Mouse (Mus musculus) midbrain, embryonic 13.5 days (tissue): ENCODE results near the gene Banf2. TPM values are rescaled to one million over a fixed set of nuclear protein-coding genes. Genes with fewer than 3 reads are reported as not detected.
A peak's percentile ranks its signal among the peaks of the same experiment; 100 is the strongest.

ENCODE experiments used
- ATAC-seq: fragments of 200-750 bp; cut with Nextera tagmentation; 2 replicates; pipeline ENCODE4 v1.8.0; 2017; ENCODE audit warnings: mild to moderate bottlenecking, moderate TSS enrichment, moderate library complexity
- H3K27ac ChIP-seq: fragments of 300-500 bp; sonication (generic); 2 replicates; pipeline ENCODE4 v1.5.1; 2015; ENCODE audit warnings: inconsistent platforms, mild to moderate bottlenecking, moderate library complexity
- H3K27me3 ChIP-seq: fragments of 300-500 bp; sonication (generic); 2 replicates; pipeline ENCODE4 v1.6.1; 2015; ENCODE audit warnings: mild to moderate bottlenecking, inconsistent platforms
- H3K36me3 ChIP-seq: fragments of 300-500 bp; sonication (generic); 2 replicates; pipeline ENCODE4 v1.6.1; 2015; ENCODE audit warnings: mild to moderate bottlenecking, inconsistent platforms
- H3K4me1 ChIP-seq: fragments of 300-500 bp; sonication (generic); replicated peaks from 2 replicates; pipeline ENCODE4 v1.6.1; 2015; ENCODE audit warnings: inconsistent platforms
- H3K4me2 ChIP-seq: fragments of 300-500 bp; sonication (generic); replicated peaks from 2 replicates; pipeline ENCODE4 v1.6.1; 2015; ENCODE audit warnings: moderate library complexity, mild to moderate bottlenecking, inconsistent platforms
- H3K4me3 ChIP-seq: fragments of 300-500 bp; sonication (generic); replicated peaks from 2 replicates; pipeline ENCODE4 v1.5.1; 2015; ENCODE audit warnings: mild to moderate bottlenecking, inconsistent platforms
- H3K9ac ChIP-seq: fragments of 300-500 bp; sonication (generic); replicated peaks from 2 replicates; pipeline ENCODE4 v1.6.1; 2015; ENCODE audit warnings: mild to moderate bottlenecking, inconsistent platforms
- H3K9me3 ChIP-seq: fragments of 300-500 bp; sonication (generic); 2 replicates; pipeline ENCODE4 v1.6.1; 2016; ENCODE audit warnings: mild to moderate bottlenecking, inconsistent platforms
- WGBS: fragments of 180-500 bp; shearing (Covaris S2); methylation state at CpG from one replicate; pipeline ENCODE4 v1.1.7; 2015; 5-methylcytosine and 5-hydroxymethylcytosine counted together
- polyA plus RNA-seq: library from polyadenylated mRNA; unstranded; fragments of >200 nt; fragmentation: Nextera tagmentation; extraction: Ambion mirVana; gene quantifications from 2 replicates; pipeline ENCODE4 v1.2.1, GENCODE M21; 2015

Banf2 gene
- polyA plus RNA-seq, 1 experiment from 2014 or later: not detected

DNA sequence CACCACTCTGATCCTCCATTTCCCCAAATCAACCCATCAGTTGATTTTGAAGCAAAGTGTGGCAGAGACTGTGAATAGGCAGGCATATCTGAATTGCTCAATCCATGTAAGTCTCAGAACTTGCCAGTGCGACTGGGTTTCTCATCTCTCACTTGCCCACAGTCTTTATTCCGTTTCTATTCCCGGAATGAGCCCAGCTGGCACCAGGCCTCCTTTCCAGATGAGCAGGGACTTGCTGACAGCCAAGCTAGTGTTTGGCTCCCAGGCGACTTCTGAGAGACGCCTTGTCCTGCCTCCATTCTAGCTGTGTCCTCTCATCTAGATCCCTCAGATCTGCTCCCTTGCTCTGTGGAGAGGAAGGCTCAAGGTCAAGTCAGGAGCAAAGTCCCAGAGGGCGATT, 11.9 kb downstream of the Banf2 start:
- H3K36me3 ChIP-seq: peaks cover 3% of the 10 kb centered on the region; the same call in 1 of the 2 replicates
- H3K4me2 ChIP-seq: no peak overlapping the region
- no peaks in the 10 kb centered on the region for H3K27me3 ChIP-seq
- H3K9ac ChIP-seq: no peak overlapping the region
- 91% methylated on average over 6 of the region's 6 CpGs for WGBS
- ATAC-seq: no peak
- peaks cover 12% of the 10 kb centered on the region; the same call in 1 of the 2 replicates for H3K9me3 ChIP-seq
- no peak overlapping the region for H3K4me3 ChIP-seq
- 0 out of 2 replicates have a peak, but pooled peaks cover 6% of the 10 kb centered on the region for H3K4me1 ChIP-seq
- H3K27ac ChIP-seq: no peak overlapping the region

- Histone ChIP-seq H3K27me3 (no peaks in the 10 kb centered on the region), H3K9ac (no peak overlapping the region; the same call in 1 of the 2 replicates), H3K4me3 (no peak overlapping the region), H3K4me2 (no peak overlapping the region), H3K27ac (no peak overlapping the region), H3K9me3 (peaks cover 12% of the 10 kb centered on the region; the same call in 1 of the 2 replicates), H3K36me3 (peaks cover 3% of the 10 kb centered on the region; the same call in 1 of the 2 replicates), H3K4me1 (0 out of 2 replicates have a peak, but pooled peaks cover 6% of the 10 kb centered on the region)
- ATAC-seq: no peak
- 69% methylated on average over 5 of the region's 5 CpGs for WGBS
These were observed 13.1 kb downstream of the Banf2 start for GRCm38 (mm10) chr2:144045756-144046560.

DNA sequence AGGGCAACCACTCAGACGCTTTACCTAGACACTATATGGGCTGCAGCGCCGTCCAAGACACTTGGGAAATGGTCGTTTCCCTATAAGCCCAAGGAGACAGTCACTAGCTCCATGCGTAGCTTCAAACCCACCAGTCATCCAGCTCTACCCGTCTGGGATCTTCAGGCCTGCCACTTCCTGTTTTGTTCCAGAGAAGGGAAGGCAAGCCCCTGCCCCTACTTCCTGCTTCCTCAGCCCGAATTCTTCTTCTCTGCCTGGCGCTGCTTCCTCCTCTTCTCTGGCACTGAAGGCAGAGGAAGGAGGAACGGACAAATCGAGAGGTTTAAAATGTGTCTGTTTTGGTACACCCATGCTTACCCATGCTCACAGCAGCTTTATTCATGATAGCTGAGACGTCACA, 14.1 kb downstream of the Banf2 start:
- WGBS: 85% methylated on average over 11 of the region's 11 CpGs
- H3K36me3 ChIP-seq: peaks cover 3% of the 10 kb centered on the region; the same call in 1 of the 2 replicates
- ATAC-seq: no peak
- H3K27ac ChIP-seq: no peak overlapping the region
- no peak overlapping the region for H3K4me2 ChIP-seq
- H3K9me3 ChIP-seq: peaks cover 12% of the 10 kb centered on the region; the same call in 1 of the 2 replicates
- H3K27me3 ChIP-seq: no peaks in the 10 kb centered on the region
- no peak overlapping the region; the same call in 1 of the 2 replicates for H3K9ac ChIP-seq
- 0 out of 2 replicates have a peak, but pooled peaks cover 6% of the 10 kb centered on the region for H3K4me1 ChIP-seq
- no peak overlapping the region for H3K4me3 ChIP-seq

- no peak for ATAC-seq
- 86% methylated on average over 8 of the region's 8 CpGs for WGBS
These were observed 17.4 kb downstream of the Banf2 start for GRCm38 (mm10) chr2:144050146-144050680.

GRCm38 (mm10) chr2:144050861-144051260, 18.0 kb downstream of the Banf2 start:
- Histone ChIP-seq H3K27ac (no peak overlapping the region), H3K27me3 (no peaks in the 10 kb centered on the region), H3K36me3 (no peaks in the 10 kb centered on the region), H3K4me2 (no peak overlapping the region), H3K9me3 (no peaks in the 10 kb centered on the region), H3K4me3 (no peak overlapping the region), H3K9ac (no peak overlapping the region), H3K4me1 (0 out of 2 replicates have a peak, but pooled peaks cover 6% of the 10 kb centered on the region)
- WGBS: 91% methylated on average over 6 of the region's 6 CpGs
- ATAC-seq: no peak

More at GRCm38 (mm10) chr2:144050146-144050680, 17.4 kb downstream of the Banf2 start:
- no peak overlapping the region for H3K27ac ChIP-seq
- H3K4me2 ChIP-seq: no peak overlapping the region
- H3K36me3 ChIP-seq: no peaks in the 10 kb centered on the region
- no peak overlapping the region for H3K9ac ChIP-seq
- 0 out of 2 replicates have a peak, but pooled peaks cover 6% of the 10 kb centered on the region for H3K4me1 ChIP-seq
- H3K4me3 ChIP-seq: no peak overlapping the region
- H3K9me3 ChIP-seq: no peaks in the 10 kb centered on the region
- no peaks in the 10 kb centered on the region for H3K27me3 ChIP-seq

DNA sequence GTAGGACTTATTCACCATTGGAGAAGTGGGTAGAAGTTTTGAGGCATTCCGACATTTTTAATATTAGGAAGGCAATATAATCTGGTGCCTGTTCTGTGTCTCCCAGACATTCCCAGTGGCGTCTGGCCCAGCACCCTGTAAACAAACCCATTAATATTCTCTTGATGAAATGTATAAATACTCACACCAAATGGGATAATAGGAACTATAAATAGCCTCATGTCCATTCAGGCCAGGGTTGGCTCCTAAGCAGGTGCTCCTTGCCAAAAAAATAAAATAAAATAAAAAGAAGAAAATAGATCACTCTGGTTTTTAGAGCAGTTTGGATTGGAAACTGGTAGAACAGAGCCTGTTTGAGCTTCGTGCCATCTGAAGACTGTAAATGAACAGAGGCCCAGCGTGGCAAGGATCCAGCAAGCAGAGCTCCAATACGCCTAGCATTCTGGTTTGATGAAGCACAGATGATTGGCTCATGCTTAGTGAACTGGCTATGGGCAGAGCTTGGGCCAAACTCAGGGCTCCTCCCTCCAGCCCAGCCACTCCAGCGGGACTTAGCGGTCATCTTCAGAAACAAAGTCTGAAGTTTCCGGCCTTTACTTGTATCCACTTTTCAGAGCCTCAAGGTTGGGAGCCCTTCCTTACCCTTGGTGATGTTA, 19.7 kb downstream of the Banf2 start:
- Histone ChIP-seq H3K4me1 (no peaks in the 10 kb centered on the region), H3K27ac (no peak overlapping the region), H3K36me3 (no peaks in the 10 kb centered on the region), H3K9ac (no peak overlapping the region), H3K4me2 (no peak overlapping the region), H3K9me3 (no peaks in the 10 kb centered on the region), H3K27me3 (no peaks in the 10 kb centered on the region), H3K4me3 (no peak overlapping the region)
- WGBS: 94% methylated on average over 8 of the region's 8 CpGs
- ATAC-seq: no peak

DNA sequence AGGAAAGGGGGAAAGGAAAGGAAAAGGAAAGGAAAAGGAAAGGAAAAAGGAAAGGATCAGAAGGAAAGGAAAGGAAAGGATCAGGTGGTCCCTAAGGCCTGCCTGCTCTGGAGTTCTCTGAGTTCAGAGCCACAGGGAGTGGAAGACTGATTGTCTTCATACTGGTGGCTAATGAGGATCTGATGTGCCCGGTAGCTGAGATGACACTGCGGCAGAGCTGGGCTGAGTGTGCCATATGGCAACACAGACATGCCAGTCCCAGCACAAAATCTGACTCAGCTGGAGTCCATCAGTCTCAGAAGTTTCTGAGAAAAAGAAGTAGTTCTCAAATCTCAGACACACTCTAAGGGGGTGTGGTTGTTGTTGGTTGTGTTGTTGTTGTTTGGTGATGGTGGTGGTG, 24.9 kb downstream of the Banf2 start:
- no peak overlapping the region for H3K4me3 ChIP-seq
- no peak for ATAC-seq
- no peak overlapping the region for H3K4me2 ChIP-seq
- no peak overlapping the region for H3K9ac ChIP-seq
- no peaks in the 10 kb centered on the region for H3K4me1 ChIP-seq
- no peaks in the 10 kb centered on the region for H3K27me3 ChIP-seq
- H3K36me3 ChIP-seq: no peaks in the 10 kb centered on the region
- H3K27ac ChIP-seq: no peak overlapping the region
- H3K9me3 ChIP-seq: no peaks in the 10 kb centered on the region
- WGBS: 80% methylated on average over 2 of the region's 2 CpGs

DNA sequence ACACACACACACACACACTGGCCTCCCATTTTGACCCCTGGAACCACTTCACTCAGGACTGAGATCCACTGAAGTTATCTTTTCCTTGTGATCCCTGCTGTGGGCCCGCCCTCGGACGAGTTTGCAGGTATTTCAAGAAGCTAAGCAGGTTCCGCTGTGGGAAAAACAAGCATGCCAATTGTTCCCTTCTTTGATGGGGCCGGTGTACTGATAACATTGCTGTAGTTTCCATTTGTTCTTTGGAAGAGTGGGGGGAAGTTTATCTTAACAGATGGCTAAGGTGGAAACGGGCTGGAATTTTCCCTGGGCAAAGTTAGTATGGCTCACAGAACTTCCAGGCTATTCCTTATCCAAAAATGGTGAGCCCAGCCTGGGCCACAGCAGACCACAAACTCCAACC, 28.8 kb downstream of the Banf2 start:
- no peaks in the 10 kb centered on the region for H3K36me3 ChIP-seq
- H3K4me3 ChIP-seq: no peak overlapping the region
- no peaks in the 10 kb centered on the region for H3K4me1 ChIP-seq
- no peak for ATAC-seq
- no peak overlapping the region for H3K27ac ChIP-seq
- H3K9me3 ChIP-seq: no peaks in the 10 kb centered on the region
- H3K27me3 ChIP-seq: no peaks in the 10 kb centered on the region
- 84% methylated on average over 6 of the region's 6 CpGs for whole genome bisulfite sequencing
- no peak overlapping the region for H3K9ac ChIP-seq
- no peak overlapping the region for H3K4me2 ChIP-seq

DNA sequence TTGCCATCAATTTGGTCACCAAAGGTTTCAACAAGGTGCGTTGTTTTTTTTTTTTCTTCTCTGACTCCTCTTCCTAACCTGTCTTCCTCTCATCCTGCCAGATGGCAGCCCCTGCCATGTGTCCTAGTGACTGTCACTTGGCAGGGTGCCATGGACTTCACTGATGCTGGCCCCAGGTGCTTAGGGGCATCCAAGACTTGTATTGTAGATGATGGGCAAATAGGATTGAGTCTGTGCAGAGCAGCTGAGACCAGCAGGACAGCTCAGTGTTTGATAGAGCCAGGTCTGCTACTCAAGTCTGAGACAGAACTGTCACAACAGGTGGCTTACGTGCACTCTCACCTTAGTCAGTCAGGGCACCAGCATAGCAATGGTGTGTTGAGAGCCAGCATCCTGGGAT, 32.6 kb downstream of the Banf2 start:
- H3K36me3 ChIP-seq: no peaks in the 10 kb centered on the region
- 97% methylated on average over 2 of the region's 2 CpGs for WGBS
- H3K4me3 ChIP-seq: no peak overlapping the region
- H3K9ac ChIP-seq: no peak overlapping the region
- ATAC-seq: no peak
- no peak overlapping the region for H3K27ac ChIP-seq
- no peaks in the 10 kb centered on the region for H3K27me3 ChIP-seq
- no peaks in the 10 kb centered on the region for H3K4me1 ChIP-seq
- 0 out of 2 replicates have a peak, but pooled peaks cover 3% of the 10 kb centered on the region for H3K9me3 ChIP-seq
- no peak overlapping the region for H3K4me2 ChIP-seq

DNA sequence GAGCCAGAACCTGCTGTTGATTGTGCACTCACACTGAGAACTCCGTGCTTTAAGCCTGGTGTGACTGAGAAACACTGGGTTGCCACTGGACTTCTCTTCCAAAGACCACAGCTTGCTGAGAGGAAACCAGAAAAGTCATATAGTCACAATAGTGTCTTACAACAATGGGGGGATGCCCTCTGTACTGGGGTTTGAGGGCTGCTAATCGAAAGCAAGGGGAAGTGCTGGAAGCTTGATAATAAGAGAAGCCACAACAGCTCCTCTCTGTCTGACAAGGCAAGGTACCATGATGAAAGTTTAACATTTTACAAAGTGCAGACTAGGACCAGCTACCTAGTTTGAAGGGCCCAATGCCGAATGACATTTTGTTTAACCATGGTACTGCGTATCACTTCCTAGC, 36.8 kb downstream of the Banf2 start:
- Histone ChIP-seq H3K27ac (no peak overlapping the region), H3K9ac (no peak overlapping the region), H3K9me3 (0 out of 2 replicates have a peak, but pooled peaks cover 3% of the 10 kb centered on the region), H3K4me1 (peaks cover 6% of the 10 kb centered on the region), H3K27me3 (no peaks in the 10 kb centered on the region), H3K36me3 (no peaks in the 10 kb centered on the region), H3K4me2 (no peak overlapping the region), H3K4me3 (no peak overlapping the region)
- ATAC-seq: no peak
- 93% methylated on average over 4 of the region's 4 CpGs for WGBS

- no peak for ATAC-seq
- H3K4me1 ChIP-seq: peaks cover 6% of the 10 kb centered on the region
- no peak overlapping the region for H3K9ac ChIP-seq
- no peak overlapping the region for H3K27ac ChIP-seq
- no peaks in the 10 kb centered on the region for H3K27me3 ChIP-seq
- H3K4me2 ChIP-seq: no peak overlapping the region
- H3K9me3 ChIP-seq: 0 out of 2 replicates have a peak, but pooled peaks cover 3% of the 10 kb centered on the region
- 79% methylated on average over 7 of the region's 7 CpGs for WGBS
- H3K4me3 ChIP-seq: no peak overlapping the region
- H3K36me3 ChIP-seq: no peaks in the 10 kb centered on the region
These were observed 37.6 kb downstream of the Banf2 start for GRCm38 (mm10) chr2:144070479-144070878.

DNA sequence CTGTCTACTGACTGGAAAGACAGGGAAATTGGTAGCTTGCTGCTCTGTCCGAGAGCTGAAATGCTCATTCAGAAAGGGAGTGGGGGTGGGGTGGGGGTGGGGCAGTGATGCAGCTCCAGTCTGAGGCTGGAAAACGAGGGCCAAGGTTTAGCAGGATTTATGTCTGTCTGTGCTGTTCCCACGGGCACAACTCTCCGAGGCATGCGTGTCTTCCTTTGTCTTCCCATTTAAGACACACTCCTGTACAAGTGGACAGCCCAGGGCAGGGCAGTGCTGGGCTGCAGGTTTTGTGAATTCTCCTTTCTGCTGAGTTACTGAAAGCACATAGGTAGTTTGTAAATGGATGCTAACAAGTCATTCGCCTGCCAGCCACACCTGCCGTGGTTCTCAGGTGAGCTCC, 39.8 kb downstream of the Banf2 start:
- ATAC-seq: peak; percentile 34; the same call in 1 of the 2 replicates

More for the DNA sequence above, 39.8 kb downstream of the Banf2 start:
- no peaks in the 10 kb centered on the region for H3K36me3 ChIP-seq
- H3K27me3 ChIP-seq: no peaks in the 10 kb centered on the region
- H3K9me3 ChIP-seq: no peaks in the 10 kb centered on the region
- H3K4me2 ChIP-seq: no peak overlapping the region
- 34% methylated on average over 7 of the region's 7 CpGs for WGBS
- no peak overlapping the region for H3K4me3 ChIP-seq
- no peak overlapping the region for H3K27ac ChIP-seq
- peaks cover 6% of the 10 kb centered on the region for H3K4me1 ChIP-seq
- no peak overlapping the region for H3K9ac ChIP-seq
